Mouse (Mus musculus): ENCODE data around the gene 1110032F04Rik. TPM values are rescaled to one million over a fixed set of nuclear protein-coding genes. Genes with fewer than 3 reads are reported as not detected.
"Not testable (repeated sequence)": the region's sequence is repeated elsewhere in the genome, so short reads cannot be mapped to it uniquely, and the experiment has no call there.

Gene 1110032F04Rik
- total and polyA plus RNA-seq, 3 experiments = 2.0 to 2.2 TPM; not detected in 1

DNA sequence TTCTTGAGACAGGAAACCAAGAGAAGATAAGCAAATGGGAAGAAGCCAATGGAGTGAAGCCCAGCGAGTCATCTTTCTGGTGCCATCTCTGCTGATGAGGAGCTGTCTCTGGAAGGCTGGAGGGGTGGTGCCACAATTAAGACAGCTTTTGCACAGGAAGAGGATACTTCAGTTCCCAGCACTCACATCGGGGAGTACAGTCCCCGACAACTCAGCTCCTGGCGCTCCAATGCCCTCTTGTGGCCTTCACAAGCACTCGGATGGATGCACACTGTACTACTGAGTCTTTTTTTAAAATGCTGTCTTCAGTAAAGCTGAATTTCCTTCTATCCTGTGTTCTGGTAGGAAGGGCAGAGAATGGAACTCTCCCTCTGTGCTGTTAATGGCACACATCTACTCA is 27.8 kb downstream of the 1110032F04Rik start (continued):
- no peak for TF ChIP-seq HCFC1 (IDR thresholded peaks at IDR 0.05; ENCODE audit: low read depth, low read length)
- no peak for TF ChIP-seq GABPA (IDR thresholded peaks at IDR 0.05; ENCODE audit: low read depth, low read length)
- TF ChIP-seq SMC3 (IDR thresholded peaks at IDR 0.05; ENCODE audit: low read depth, low read length) = peak; percentile 25; the same call in 1 of the 2 replicates
- TF ChIP-seq CHD1 (IDR thresholded peaks at IDR 0.05; ENCODE audit: low read depth, low read length) = no peak
- no peak for TF ChIP-seq NELFE (IDR thresholded peaks at IDR 0.05; ENCODE audit: low read depth, low read length)
- no peak for TF ChIP-seq TBP (IDR thresholded peaks at IDR 0.05; ENCODE audit: low read depth, low read length)
- no peak for TF ChIP-seq MEF2A (IDR thresholded peaks at IDR 0.05; ENCODE audit: extremely low read depth, insufficient replicate concordance, low read depth, low read length, poor library complexity, severe bottlenecking)
- no peak for TF ChIP-seq JUND (IDR thresholded peaks at IDR 0.05; ENCODE audit: low read depth, low read length)
- TF ChIP-seq E2F4 (IDR thresholded peaks at IDR 0.05; ENCODE audit: borderline replicate concordance, low read depth, low read length) = no peak
- no peak for TF ChIP-seq ZC3H11A (IDR thresholded peaks at IDR 0.05; ENCODE audit: low read depth, low read length)

DNA sequence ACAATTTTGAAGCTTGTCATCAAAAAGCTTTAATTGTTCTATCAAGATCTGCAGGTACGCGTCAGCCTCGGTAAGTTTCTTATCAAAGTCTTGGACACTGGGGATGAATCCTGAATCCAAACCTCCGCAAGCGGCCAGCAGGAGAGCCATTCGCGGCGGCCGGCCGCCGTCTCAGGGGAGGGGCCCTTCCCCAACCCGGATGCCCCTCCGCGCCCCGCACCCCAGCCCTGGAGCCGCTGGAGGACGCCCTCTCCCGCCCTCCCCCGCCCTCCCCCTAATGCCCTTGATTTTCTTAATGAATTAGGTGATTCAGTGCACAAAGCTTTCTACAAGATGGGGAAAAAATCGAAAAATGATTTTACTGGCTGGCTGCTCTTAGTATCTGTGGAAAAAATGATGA is 33.2 kb downstream of the 1110032F04Rik start:
- H3K27ac ChIP-seq (ENCODE audit: control insufficient read depth, low read depth, low read length); H3K9ac ChIP-seq (ENCODE audit: control insufficient read depth, low read depth, low read length, poor library complexity, severe bottlenecking); H3K9me3 ChIP-seq (replicated peaks; ENCODE audit: insufficient read depth, low read length); H3K4me3 ChIP-seq (ENCODE audit: control insufficient read depth in 1 of 2, insufficient read depth in 1 of 2, low read depth in 2 of 2, low read length in 2 of 2); H3K27me3 ChIP-seq (ENCODE audit: control insufficient read depth in 1 of 2, insufficient read depth in 2 of 2, low read length in 2 of 2); DNase-seq (ENCODE audit: low read depth, low spot score); H3K79me2 ChIP-seq (ENCODE audit: control insufficient read depth, insufficient read depth, low read length, poor library complexity): not testable (repeated sequence)
- Histone ChIP-seq H3K36me3 (ENCODE audit: control insufficient read depth in 1 of 2, insufficient read depth in 2 of 2, low read length in 2 of 2) (peaks cover 0 to 25% of the 10 kb centered on the region in 2 experiments; a peak in 2 of 4 replicates), H3K4me1 (ENCODE audit: control insufficient read depth in 1 of 2, insufficient read depth in 2 of 2, low read length in 2 of 2) (peaks cover 9 to 23% of the 10 kb centered on the region in 2 experiments)

DNA sequence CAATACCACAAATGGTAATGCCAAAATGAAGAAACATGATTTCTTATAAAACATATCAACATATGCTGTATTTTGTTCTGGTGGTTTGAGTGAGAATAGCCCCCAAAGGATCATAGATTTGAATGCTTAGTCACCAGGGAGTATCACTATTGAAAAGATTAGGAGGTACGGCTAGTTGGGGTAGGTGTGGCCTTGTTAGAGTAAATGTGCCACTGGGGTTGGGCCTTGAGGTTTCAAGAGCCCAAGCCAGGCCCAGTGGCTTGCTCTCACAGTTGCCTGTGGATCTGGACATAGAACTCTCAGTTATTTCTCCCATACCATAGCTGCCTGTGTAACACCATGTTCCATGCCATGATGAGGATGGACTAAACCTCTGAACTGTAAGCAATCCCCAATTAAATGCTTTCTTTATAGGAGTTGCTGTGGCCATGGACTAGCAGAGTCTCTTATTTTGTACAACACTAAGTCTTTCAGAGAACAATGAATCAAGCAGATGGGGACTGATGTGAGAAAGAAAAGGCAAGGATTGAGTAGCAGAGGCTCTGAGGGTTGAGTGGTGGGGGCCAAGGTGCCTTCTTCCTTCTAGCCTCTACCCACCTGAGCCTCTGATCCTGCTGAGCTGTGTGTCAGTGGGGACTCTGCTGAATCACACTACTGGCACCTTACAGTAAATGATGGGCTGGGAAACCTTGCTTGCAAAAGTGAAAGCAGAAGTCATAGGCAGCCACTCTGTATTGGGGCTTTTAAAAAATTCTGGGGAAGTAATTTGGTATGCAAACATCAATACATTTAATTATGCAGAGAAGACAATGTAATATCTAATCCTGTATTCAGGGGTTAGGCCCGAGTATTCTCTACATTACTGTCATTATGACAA is 35.8 kb downstream of the 1110032F04Rik start:
- H3K9ac ChIP-seq (ENCODE audit: control insufficient read depth, low read depth, low read length, poor library complexity, severe bottlenecking) = peak overlapping the region; percentile 45
- no peak for TF ChIP-seq ELF1 (IDR thresholded peaks at IDR 0.05; ENCODE audit: low read depth, low read length)
- TF ChIP-seq ETS1 (IDR thresholded peaks at IDR 0.05; ENCODE audit: low read depth, low read length) = peak; percentile 42; the same call in 1 of the 2 replicates
- no peaks in the 10 kb centered on the region for H3K9me3 ChIP-seq (replicated peaks; ENCODE audit: insufficient read depth, low read length)
- peaks cover 11 to 23% of the 10 kb centered on the region in 2 experiments for H3K4me1 ChIP-seq (ENCODE audit: control insufficient read depth in 1 of 2, insufficient read depth in 2 of 2, low read length in 2 of 2)
- peak overlapping the region; percentile 66 for H3K27ac ChIP-seq (ENCODE audit: control insufficient read depth, low read depth, low read length)
- peaks cover 0 to 24% of the 10 kb centered on the region in 2 experiments; a peak in 2 of 4 replicates for H3K36me3 ChIP-seq (ENCODE audit: control insufficient read depth in 1 of 2, insufficient read depth in 2 of 2, low read length in 2 of 2)
- H3K79me2 ChIP-seq (ENCODE audit: control insufficient read depth, insufficient read depth, low read length, poor library complexity) = no peaks in the 10 kb centered on the region
- DNase-seq (ENCODE audit: low read depth, low spot score) = peak; percentile 69
- no peaks in the 10 kb centered on the region for H3K27me3 ChIP-seq (ENCODE audit: control insufficient read depth in 1 of 2, insufficient read depth in 2 of 2, low read length in 2 of 2)
- H3K4me3 ChIP-seq (ENCODE audit: control insufficient read depth in 1 of 2, insufficient read depth in 1 of 2, low read depth in 2 of 2, low read length in 2 of 2) = peak overlapping the region; percentile 3 to 39; a peak in 3 of 4 replicates

All from MEL (cell line).